Mouse (Mus musculus): ENCODE measurements around the gene Tkfc. TPM values are rescaled to one million over a fixed set of nuclear protein-coding genes. Genes with fewer than 3 reads are reported as not detected.

Tkfc gene
- total RNA-seq, 2 experiments from 2014 or later, result 6.4 to 7.2 TPM

DNA sequence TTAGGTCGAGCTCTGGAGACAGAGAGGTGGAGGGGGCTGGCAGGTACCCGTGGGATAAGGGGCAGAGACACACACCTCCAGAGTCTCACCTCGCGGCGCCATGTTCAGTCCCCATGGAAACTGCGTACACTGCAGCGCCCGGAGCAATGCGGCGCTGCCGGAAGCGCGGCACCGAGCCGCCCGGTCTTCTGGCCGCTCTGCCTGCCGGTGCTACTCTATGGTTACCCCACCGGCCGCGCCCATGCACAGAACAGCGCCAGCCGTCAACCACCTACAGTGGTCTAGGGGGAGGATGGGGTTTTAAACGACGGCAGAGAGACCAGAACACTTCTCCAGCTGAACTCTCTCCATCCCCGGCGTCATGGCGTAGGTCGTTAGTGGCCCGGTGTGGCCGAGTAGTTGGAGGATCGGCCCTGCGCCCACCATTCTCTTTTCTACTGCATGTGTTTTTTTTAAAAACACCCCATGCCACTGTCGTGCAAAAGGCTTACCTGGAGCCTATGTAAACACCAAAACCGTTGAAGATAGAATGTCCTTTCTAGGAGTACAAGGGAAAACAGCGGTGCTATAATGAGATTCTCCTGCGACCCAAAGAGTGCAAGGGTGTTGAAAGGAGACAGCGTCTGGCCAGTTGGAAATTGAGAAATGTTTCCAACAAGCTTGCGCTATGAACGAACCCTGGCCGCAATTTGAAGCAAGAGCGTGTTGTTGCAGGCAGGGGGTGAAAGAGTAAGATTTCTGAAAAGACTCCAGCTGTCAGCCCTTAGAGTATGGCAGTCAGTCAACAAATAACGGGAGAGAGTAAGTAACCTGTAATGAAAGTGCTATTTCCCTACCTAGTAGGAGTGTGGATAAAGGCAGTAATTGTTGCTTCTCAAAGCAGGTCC lies 49.6 kb downstream of the Tkfc start, which contains the start of gene Tmem216:
Tmem216 (minus strand) TSS at position 615 of the 887 bp plus-strand sequence.
- peak; percentile 82 for DNase-seq
- intact Hi-C loops (cut with DNase I; ENCODE audit: low total_unique reads), result no loop called here

GRCm38 (mm10) chr19:10539454-10539853 lies 66.0 kb downstream of the Tkfc start:
- DNase-seq, result no peak
- intact Hi-C loops (cut with DNase I; ENCODE audit: low total_unique reads), result loop anchor here (5.0 kb wide), 1 partner anchor 73 kb away; no protein-coding TSS in a partner anchor

Other genes starting within 250 kb of the Tkfc start
- 1 to 10 TPM; 2.5 to 2.7 TPM for gene Syt7, start 216.6 kb downstream of the Tkfc start, total RNA-seq (2021)
- gene Lrrc10b, start 148.2 kb downstream of the Tkfc start, total RNA-seq (2021), result under 1 TPM; 0.35 to 0.49 TPM
- under 1 TPM; 0.38 to 0.57 TPM for gene Ppp1r32, start 122.7 kb downstream of the Tkfc start, total RNA-seq (2021)
- 10 to 100 TPM; 17.0 to 21.0 TPM for gene Cpsf7, start 80.4 kb downstream of the Tkfc start, total RNA-seq (2021)
- 10 to 100 TPM; 38.5 to 46.6 TPM for gene Sdhaf2, start 79.5 kb downstream of the Tkfc start, total RNA-seq (2021)
- gene Tmem216, start 49.4 kb downstream of the Tkfc start, total RNA-seq (2021), result 1 to 10 TPM; 1.3 to 1.8 TPM
- 1 to 10 TPM; 3.8 to 4.1 TPM for gene Cyb561a3, start 28.5 kb downstream of the Tkfc start, total RNA-seq (2021)
- gene Tmem138, start 28.3 kb downstream of the Tkfc start, total RNA-seq (2021), result 1 to 10 TPM; 1.3 to 2.0 TPM
- gene Ddb1, start 327 bp downstream of the Tkfc start, total RNA-seq (2021), result 100 to 1,000 TPM; 143 to 164 TPM
- under 1 TPM; 0.04 to 0.10 TPM for gene Vwce, start 28.6 kb upstream of the Tkfc start, total RNA-seq (2021)
- gene Pga5, start 72.4 kb upstream of the Tkfc start, total RNA-seq (2021), result not detected
- 10 to 100 TPM; 15.2 to 22.0 TPM for gene Vps37c, start 83.1 kb upstream of the Tkfc start, total RNA-seq (2021)
- gene Cd5, start 133.3 kb upstream of the Tkfc start, total RNA-seq (2021), result not detected
- gene Cd6, start 224.4 kb upstream of the Tkfc start, total RNA-seq (2021), result not detected
- gene Slc15a3, start 234.1 kb upstream of the Tkfc start, total RNA-seq (2021), result under 1 TPM; 0.22 to 0.35 TPM